Mouse (Mus musculus) granulocyte monocyte progenitor cell, adult 5-6 weeks (primary cell): ENCODE measurements around the gene Gm10188. TPM values are rescaled to one million over a fixed set of nuclear protein-coding genes. Genes with fewer than 3 reads are reported as not detected.

Experiments
- ATAC-seq: replicated peaks from 2 replicates; pipeline ENCODE4 v1.8.0; 2016; ENCODE audit warnings: mild to moderate bottlenecking, moderate TSS enrichment, inconsistent platforms; ENCODE audit not compliant: poor library complexity, severe bottlenecking
- total RNA-seq, 2 experiments: library from RNA; stranded (forward) in 1 of 2; stranded (reverse) in 1 of 2; fragments of 200-712, 200-1000 nt in 1 of 2; fragments of >200 nt in 1 of 2; fragmentation: Nextera tagmentation in 1 of 2; gene quantifications; 2 replicates each; pipeline ENCODE4 v1.2.3; 2014 to 2017

Gene Gm10188
- total RNA-seq, 2 experiments from 2014 or later, result not detected

GRCm38 (mm10) chr1:132231470-132232274 lies 2.1 kb upstream of the Gm10188 start:
- ATAC-seq, result no peak

GRCm38 (mm10) chr1:132226297-132227080 lies 3.1 kb downstream of the Gm10188 start:
- ATAC-seq, result no peak

GRCm38 (mm10) chr1:132222166-132222565 lies 7.4 kb downstream of the Gm10188 start:
- no peak for ATAC-seq

- no peak for ATAC-seq
Observed at GRCm38 (mm10) chr1:132221627-132222026, 7.9 kb downstream of the Gm10188 start.

- ATAC-seq, result no peak
Observed at GRCm38 (mm10) chr1:132216276-132216675, 13.3 kb downstream of the Gm10188 start.

GRCm38 (mm10) chr1:132213076-132213475 lies 16.5 kb downstream of the Gm10188 start:
- ATAC-seq, result no peak

- peak; percentile 47; the same call in 1 of the 2 replicates for ATAC-seq
Observed at GRCm38 (mm10) chr1:132212218-132212617, 17.3 kb downstream of the Gm10188 start.

GRCm38 (mm10) chr1:132211672-132212071 lies 17.9 kb downstream of the Gm10188 start:
- ATAC-seq, result no peak

- peak; percentile 44 for ATAC-seq
Observed at GRCm38 (mm10) chr1:132210922-132211321, 18.6 kb downstream of the Gm10188 start.

- no peak for ATAC-seq
Observed at GRCm38 (mm10) chr1:132209400-132209799, 20.2 kb downstream of the Gm10188 start.

GRCm38 (mm10) chr1:132208154-132208553 lies 21.4 kb downstream of the Gm10188 start:
- no peak for ATAC-seq

GRCm38 (mm10) chr1:132206828-132207227 lies 22.7 kb downstream of the Gm10188 start:
- no peak for ATAC-seq

GRCm38 (mm10) chr1:132205958-132206357 lies 23.6 kb downstream of the Gm10188 start:
- ATAC-seq, result peak; percentile 31

- ATAC-seq, result no peak
Observed at GRCm38 (mm10) chr1:132202771-132203170, 26.8 kb downstream of the Gm10188 start.

GRCm38 (mm10) chr1:132201936-132202335 lies 27.6 kb downstream of the Gm10188 start:
- ATAC-seq, result no peak

- ATAC-seq, result no peak
Observed at GRCm38 (mm10) chr1:132201511-132201860, 28.1 kb downstream of the Gm10188 start.

GRCm38 (mm10) chr1:132200562-132201510 lies 28.7 kb downstream of the Gm10188 start:
- no peak for ATAC-seq

- ATAC-seq, result no peak
Observed at GRCm38 (mm10) chr1:132199934-132200333, 29.6 kb downstream of the Gm10188 start.

GRCm38 (mm10) chr1:132199244-132199643 lies 30.3 kb downstream of the Gm10188 start:
- ATAC-seq, result no peak

GRCm38 (mm10) chr1:132198401-132199071 lies 31.0 kb downstream of the Gm10188 start:
- no peak for ATAC-seq
